Mouse (Mus musculus): ENCODE data around the gene Amigo3.
A peak's percentile ranks its signal among the peaks of the same experiment; 100 is the strongest.

DNA sequence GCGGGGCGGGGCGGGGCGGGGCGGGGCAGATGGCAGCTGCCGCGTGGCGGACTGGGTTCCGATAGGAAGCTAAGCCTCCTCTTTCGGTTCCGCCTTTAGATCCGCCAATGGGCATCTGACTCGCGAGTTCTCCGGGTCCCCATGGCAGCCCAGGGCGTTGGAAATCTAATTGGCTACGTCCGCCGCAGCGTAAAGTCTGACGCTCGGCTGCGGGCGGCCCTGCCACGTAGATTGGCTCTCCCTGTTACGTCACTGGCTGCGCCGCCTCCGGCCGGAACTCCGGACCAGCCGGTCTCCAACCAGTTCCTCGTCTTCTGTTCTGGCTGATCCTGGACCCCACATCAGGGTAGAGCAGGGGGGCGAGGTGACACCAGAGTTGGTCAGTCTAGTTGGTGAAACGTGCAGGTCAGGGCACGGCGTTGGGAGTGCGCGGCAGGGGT is 3.9 kb upstream of the Amigo3 start, which contains the start of gene Gmppb:
- TF ChIP-seq CTCF (IDR thresholded peaks at IDR 0.05; ENCODE audit: borderline replicate concordance, insufficient read depth, low read length) (no peak), POLR2A (IDR thresholded peaks at IDR 0.05; ENCODE audit: low read depth, low read length) (peak; percentile 91)

Measured in embryonic fibroblast, embryonic 13.5 days (primary cell).